Mouse (Mus musculus) ES-Bruce4 (cell line): ENCODE data around the gene Marf1.

Experiments used
- CTCF ChIP-seq: IDR thresholded peaks from one replicate; pipeline ENCODE4 v1.8.1; 2011; ENCODE audit warnings: low read depth, low read length
- POLR2A ChIP-seq: IDR thresholded peaks from one replicate; pipeline ENCODE4 v1.8.1; 2011; ENCODE audit warnings: low read length; ENCODE audit not compliant: insufficient read depth

DNA sequence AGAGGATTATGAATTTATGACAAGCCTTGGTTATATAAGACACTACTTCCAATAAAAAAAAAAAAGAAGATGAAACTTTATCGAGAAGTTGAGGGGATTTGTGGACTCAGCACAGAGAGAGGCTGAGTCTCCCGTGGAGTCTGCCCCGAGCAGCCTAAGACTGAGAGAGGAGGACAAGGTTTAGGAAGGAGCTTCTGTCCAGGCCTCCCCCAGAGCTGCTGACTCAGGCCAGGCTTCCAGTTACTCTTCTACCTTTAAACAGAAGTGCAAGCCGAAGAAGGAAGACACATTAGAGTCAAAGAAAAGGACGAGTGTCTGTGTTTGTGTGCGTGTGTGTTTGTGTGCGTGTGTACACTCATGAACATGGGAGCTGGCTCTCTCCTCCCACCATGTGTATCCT is 32.4 kb downstream of the Marf1 start:
- no peak for TF ChIP-seq CTCF
- no peak for TF ChIP-seq POLR2A
